Mouse (Mus musculus): ENCODE measurements around the gene Habp2.
A peak's percentile ranks its signal among the peaks of the same experiment; 100 is the strongest.

The Habp2 gene

GRCm38 (mm10) chr19:56286866-56287265 is at the start of gene Habp2:
Gene Habp2, plus strand, starts transcription at chr19:56287137.
- DNase-seq (ENCODE audit: low read depth, low spot score), result no peak

- DNase-seq (ENCODE audit: low read depth, low spot score), result no peak
Observed at GRCm38 (mm10) chr19:56238501-56238900, 48.4 kb upstream of the Habp2 start.

GRCm38 (mm10) chr19:56245201-56245600 is 41.7 kb upstream of the Habp2 start:
- no peak for DNase-seq (ENCODE audit: low read depth, low spot score)

GRCm38 (mm10) chr19:56252815-56253214 is 34.1 kb upstream of the Habp2 start:
- DNase-seq (ENCODE audit: low read depth, low spot score), result no peak

- DNase-seq (ENCODE audit: low read depth, low spot score), result no peak
Observed at GRCm38 (mm10) chr19:56253271-56253670, 33.7 kb upstream of the Habp2 start.

GRCm38 (mm10) chr19:56254751-56255150 is 32.2 kb upstream of the Habp2 start:
- DNase-seq (ENCODE audit: low read depth, low spot score), result peak; percentile 18

GRCm38 (mm10) chr19:56255506-56255905 is 31.4 kb upstream of the Habp2 start:
- DNase-seq (ENCODE audit: low read depth, low spot score), result peak; percentile 41

- DNase-seq (ENCODE audit: low read depth, low spot score), result no peak
Observed at GRCm38 (mm10) chr19:56256235-56256634, 30.7 kb upstream of the Habp2 start.

GRCm38 (mm10) chr19:56256741-56257140 is 30.2 kb upstream of the Habp2 start:
- no peak for DNase-seq (ENCODE audit: low read depth, low spot score)

GRCm38 (mm10) chr19:56263696-56264095 is 23.2 kb upstream of the Habp2 start:
- DNase-seq (ENCODE audit: low read depth, low spot score), result peak; percentile 22

GRCm38 (mm10) chr19:56264175-56264574 is 22.8 kb upstream of the Habp2 start:
- no peak for DNase-seq (ENCODE audit: low read depth, low spot score)

GRCm38 (mm10) chr19:56265149-56265548 is 21.8 kb upstream of the Habp2 start:
- peak; percentile 7 for DNase-seq (ENCODE audit: low read depth, low spot score)

- no peak for DNase-seq (ENCODE audit: low read depth, low spot score)
Observed at GRCm38 (mm10) chr19:56272081-56272480, 14.9 kb upstream of the Habp2 start.

- DNase-seq (ENCODE audit: low read depth, low spot score), result no peak
Observed at GRCm38 (mm10) chr19:56277140-56277804, 9.7 kb upstream of the Habp2 start.

GRCm38 (mm10) chr19:56277951-56278350 is 9.0 kb upstream of the Habp2 start:
- no peak for DNase-seq (ENCODE audit: low read depth, low spot score)

GRCm38 (mm10) chr19:56278366-56278765 is 8.6 kb upstream of the Habp2 start:
- DNase-seq (ENCODE audit: low read depth, low spot score), result no peak

GRCm38 (mm10) chr19:56285222-56285621 is 1.7 kb upstream of the Habp2 start:
- DNase-seq (ENCODE audit: low read depth, low spot score), result no peak

GRCm38 (mm10) chr19:56287580-56288367 is 837 bp downstream of the Habp2 start:
- DNase-seq (ENCODE audit: low read depth, low spot score), result no peak

GRCm38 (mm10) chr19:56288436-56288835 is 1.5 kb downstream of the Habp2 start:
- DNase-seq (ENCODE audit: low read depth, low spot score), result no peak

GRCm38 (mm10) chr19:56289642-56290041 is 2.7 kb downstream of the Habp2 start:
- DNase-seq (ENCODE audit: low read depth, low spot score), result no peak

- no peak for DNase-seq (ENCODE audit: low read depth, low spot score)
Observed at GRCm38 (mm10) chr19:56291898-56292297, 5.0 kb downstream of the Habp2 start.

- no peak for DNase-seq (ENCODE audit: low read depth, low spot score)
Observed at GRCm38 (mm10) chr19:56292335-56292734, 5.4 kb downstream of the Habp2 start.

Data from CD4-positive, CD25-positive, alpha-beta regulatory T cell, adult 2 months (primary cell).